Mouse (Mus musculus): ENCODE measurements around the gene Col4a1. TPM values are rescaled to one million over a fixed set of nuclear protein-coding genes. Genes with fewer than 3 reads are reported as not detected.

Col4a1 gene
- total RNA-seq, 1 experiment from 2014 or later = 385 TPM

GRCm38 (mm10) chr8:11173284-11174191 lies 139.1 kb downstream of the Col4a1 start:
- peak; percentile 78 for DNase-seq

DNA sequence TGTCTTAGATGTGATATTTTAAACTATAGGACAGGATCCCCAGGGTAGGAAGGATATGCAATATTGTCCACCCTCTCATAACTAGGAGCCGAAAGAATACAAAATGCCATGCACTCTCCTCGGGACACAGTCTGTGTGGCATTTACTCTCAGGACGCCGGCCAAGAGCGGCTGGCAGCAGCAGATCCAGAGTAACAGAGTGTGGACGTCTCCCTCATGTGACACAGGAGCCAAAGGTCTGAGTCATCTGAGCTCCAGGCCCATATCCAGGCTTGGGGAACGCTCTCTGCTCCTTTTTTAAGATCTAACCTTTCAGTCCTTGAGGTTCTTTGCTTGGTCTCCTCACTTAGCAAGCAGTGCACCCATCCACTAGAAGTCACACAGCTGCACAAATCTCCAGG lies 141.1 kb downstream of the Col4a1 start:
- DNase-seq = peak; percentile 72

DNA sequence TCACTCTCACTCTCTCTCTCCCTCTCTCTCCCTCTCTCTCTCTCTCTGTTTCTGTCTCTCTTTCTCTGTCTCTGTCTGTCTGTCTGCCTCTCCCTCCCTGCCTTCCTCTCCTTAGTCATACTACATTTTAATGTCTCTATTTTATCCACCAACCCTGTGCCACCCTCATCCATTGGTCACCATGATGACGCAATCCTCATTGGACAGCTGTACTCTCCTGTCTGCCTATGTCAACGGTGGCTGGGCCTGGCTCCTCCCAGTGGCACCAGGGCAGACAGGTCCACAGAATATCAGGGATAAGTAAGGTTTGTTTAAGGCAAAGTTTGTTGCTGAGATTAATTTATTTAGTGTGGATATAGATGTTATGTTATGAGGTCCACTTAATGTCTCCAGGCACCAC lies 143.2 kb downstream of the Col4a1 start:
- no peak for DNase-seq

DNA sequence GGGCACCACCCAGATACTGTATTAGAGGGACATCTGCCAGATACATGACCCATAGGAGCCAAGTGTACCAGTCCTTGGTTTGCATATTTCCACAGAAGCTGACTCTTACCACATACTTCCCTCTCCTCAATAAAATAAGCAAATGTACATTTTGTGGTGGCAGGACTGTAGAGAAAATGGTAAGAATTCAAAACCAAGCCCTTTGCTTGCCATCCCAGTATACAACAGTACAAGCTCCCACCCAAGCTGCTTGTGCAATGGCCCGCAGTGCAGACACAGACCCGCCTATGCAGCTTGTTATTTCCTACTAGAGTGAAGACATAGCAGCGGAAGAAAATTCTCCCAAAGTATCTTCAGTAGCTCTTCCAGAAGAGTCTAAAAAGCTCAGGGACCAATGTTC lies 143.8 kb downstream of the Col4a1 start:
- DNase-seq = no peak

DNA sequence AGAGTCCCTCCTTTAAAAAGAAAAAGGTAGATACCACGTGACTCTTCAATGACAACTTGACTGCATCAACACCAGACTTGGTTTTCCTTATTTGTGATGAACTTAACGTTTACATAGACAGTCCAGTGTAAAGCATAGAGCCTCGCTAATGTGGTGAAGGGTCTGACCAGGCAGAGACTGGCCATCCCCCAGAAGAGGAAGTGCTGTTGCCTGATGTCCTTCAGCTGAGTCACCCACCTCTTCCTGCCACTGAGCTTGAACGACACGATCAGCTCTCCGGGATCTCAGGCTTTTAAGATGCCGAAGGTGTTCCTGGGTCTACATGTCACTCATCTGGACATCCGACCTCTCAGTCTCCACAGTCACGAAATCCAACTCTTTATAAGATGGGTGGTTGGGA lies 144.7 kb downstream of the Col4a1 start:
- no peak for DNase-seq

GRCm38 (mm10) chr8:11165592-11165991 lies 147.0 kb downstream of the Col4a1 start:
- DNase-seq = no peak

DNA sequence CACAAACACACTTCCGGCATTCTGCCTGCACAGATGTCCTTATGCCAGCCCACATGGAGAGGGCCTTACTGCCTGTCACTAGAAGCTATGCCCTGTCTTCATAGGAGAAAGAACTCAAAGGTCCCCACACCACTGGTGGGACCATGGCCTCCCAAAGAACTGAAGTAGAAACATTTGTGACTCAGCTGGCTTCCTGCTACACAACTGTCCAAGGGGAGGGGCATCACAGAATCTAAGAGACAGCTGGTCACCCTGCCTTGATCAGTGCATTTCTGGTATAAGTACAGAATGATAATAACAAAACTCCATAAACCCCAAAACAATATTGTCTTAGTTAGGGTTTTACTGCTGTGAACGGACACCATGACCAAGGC lies 156.3 kb downstream of the Col4a1 start:
- no peak for DNase-seq

DNA sequence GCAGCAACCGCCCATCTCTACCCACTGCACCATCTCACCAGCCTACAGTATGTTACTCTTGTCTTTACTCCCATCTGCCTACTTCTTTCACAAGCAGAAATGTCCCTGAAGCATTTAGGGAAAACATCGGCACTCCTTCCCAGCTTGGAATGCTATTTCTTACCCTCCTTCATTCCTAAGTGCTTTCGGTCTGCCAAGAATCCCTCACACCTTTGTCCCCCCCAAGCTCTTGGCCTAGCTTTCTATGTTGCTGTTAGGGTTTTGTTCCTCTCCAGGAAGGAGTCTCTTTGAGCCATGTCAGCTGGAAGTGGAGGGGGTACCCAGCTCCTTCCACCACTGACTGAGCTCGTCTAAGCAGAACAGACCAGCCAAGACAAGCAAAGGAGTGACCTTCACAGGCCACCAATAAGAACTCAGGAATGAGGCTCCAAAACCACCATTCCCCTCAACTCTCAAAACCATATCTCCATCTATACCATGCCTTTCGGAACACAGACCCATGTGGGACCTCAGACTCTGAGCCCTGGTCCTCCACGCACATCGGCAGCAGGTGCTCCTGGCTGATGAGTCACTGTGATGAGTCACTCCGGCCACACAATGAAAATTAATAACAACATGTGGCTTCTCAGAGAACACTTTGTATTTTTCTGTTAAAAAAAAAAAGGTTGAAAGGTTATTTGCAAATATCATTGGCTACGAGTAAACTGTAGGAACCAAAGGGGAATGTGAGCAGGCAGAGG lies 156.9 kb downstream of the Col4a1 start:
- DNase-seq = peak; percentile 46

GRCm38 (mm10) chr8:11150268-11150667 lies 162.4 kb downstream of the Col4a1 start:
- DNase-seq = no peak

GRCm38 (mm10) chr8:11149201-11149810 lies 163.3 kb downstream of the Col4a1 start:
- no peak for DNase-seq

GRCm38 (mm10) chr8:11148797-11149196 lies 163.8 kb downstream of the Col4a1 start:
- no peak for DNase-seq

Other genes starting within 250 kb of the Col4a1 start
- 214 and 239 TPM in 2 replicates for gene Col4a2, start within 50 bp of the Col4a1 start, total RNA-seq (2021)
- gene Rab20, start 165.9 kb upstream of the Col4a1 start, total RNA-seq (2021) = 10.6 and 11.4 TPM in 2 replicates
- gene Naxd, start 184.7 kb upstream of the Col4a1 start, total RNA-seq (2021) = 75.0 and 77.5 TPM in 2 replicates
- 35.5 and 44.8 TPM in 2 replicates for gene Cars2, start 238.0 kb upstream of the Col4a1 start, total RNA-seq (2021)
- gene Ing1, start 242.7 kb upstream of the Col4a1 start, total RNA-seq (2021) = 37.9 and 47.1 TPM in 2 replicates